Mouse (Mus musculus) kidney, adult 2 months (tissue): Measurements from ENCODE around the gene Ston2.

Source experiments
- CTCF ChIP-seq: fragments of 200-500 bp; conservative IDR thresholded peaks from 2 replicates; pipeline ENCODE4 v1.5.1; 2011; ENCODE audit warnings: low read depth, mild to moderate bottlenecking, control low read depth, low read length, moderate library complexity, mixed read lengths; ENCODE audit not compliant: insufficient read depth, insufficient read length
- POLR2A ChIP-seq: fragments of 200-500 bp; IDR thresholded peaks from one replicate; pipeline ENCODE4 v1.6.1; 2011; ENCODE audit warnings: low read depth, low read length, control low read depth

- TF ChIP-seq POLR2A (no peak), CTCF (no peak)
Measured at GRCm38 (mm10) chr12:91683549-91684100, 104.6 kb downstream of the Ston2 start.
